Mouse (Mus musculus): ENCODE measurements around the gene Polr3k.
A peak's percentile ranks its signal among the peaks of the same experiment; 100 is the strongest.

Polr3k gene

GRCm38 (mm10) chr2:181863791-181864535, at the start of gene Polr3k:
TSS of gene Polr3k (plus strand) at chr2:181864337.
- DNase-seq (ENCODE audit: low spot score): peak; percentile 93

GRCm38 (mm10) chr2:181829032-181829650, 35.0 kb upstream of the Polr3k start:
- DNase-seq (ENCODE audit: low spot score): no peak

DNA sequence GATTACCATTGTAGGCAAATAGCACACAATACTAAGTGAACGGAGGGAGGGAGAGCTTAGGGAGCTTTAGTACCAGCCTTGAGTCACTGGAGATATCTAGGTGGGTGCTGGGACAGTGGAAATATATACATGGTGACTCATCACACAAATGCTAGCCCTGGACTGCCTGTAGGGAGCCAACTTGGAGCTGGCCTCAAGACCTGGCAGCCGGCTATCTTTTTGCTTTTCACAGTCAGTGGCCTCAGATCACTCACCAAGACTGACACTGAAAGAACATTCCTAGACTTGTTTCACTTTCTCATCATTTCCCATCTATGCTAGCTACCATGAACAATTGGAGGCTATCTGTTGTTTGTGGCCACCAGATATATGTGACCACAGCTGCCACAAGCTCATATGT, 31.4 kb upstream of the Polr3k start:
- DNase-seq (ENCODE audit: low spot score): no peak

DNA sequence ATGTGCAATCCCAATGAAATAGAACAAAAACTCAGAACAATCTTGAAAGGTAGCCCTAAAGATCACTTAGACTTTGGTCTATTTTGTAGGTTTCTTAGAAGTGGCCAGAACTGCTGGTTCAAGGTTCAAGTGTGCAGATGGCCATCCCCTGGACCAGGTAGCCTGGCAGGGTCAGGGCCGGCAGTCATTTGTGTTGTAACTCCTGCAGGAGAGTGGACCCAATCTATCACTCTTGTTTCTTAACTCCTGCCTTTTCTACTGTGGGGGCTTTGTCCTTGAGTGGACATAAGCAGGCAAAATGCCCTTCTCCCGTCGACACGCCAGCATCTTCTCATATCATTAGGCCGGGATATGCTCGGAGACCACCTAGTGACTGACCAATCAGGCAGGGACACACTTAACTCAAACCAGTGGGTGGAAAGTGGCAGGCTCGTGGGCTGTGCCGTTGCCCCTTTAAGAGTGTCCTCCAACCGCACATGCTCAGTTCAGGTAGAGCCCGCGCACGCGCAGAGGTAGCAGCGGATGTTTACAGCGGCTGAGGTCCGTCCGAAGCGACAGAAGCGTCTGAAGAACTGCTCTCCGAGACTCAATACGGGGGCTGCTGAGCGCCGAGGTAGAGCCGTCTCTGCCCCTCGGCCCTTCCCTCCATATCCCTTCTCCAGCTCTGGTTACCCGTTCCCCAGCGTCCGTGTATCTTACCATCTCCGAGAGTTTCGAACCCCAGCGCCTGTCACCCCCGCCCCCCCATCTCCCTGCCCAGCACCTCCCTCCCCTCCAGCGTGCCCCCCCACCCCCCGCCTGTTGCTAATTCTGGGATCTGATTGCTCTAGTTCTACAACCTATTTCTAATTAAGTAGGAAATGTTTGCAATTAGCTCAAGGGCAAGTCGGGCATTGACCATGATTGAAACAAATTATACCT, 26.5 kb upstream of the Polr3k start, which contains the start of gene Pcmtd2:
Gene Pcmtd2 (plus strand): TSS at position 483 of the 921 bp plus-strand sequence.
- DNase-seq (ENCODE audit: low spot score): peak; percentile 89

GRCm38 (mm10) chr2:181838293-181838680, 25.9 kb upstream of the Polr3k start:
- no peak for DNase-seq (ENCODE audit: low spot score)

- peak; percentile 26 for DNase-seq (ENCODE audit: low spot score)
Observed at GRCm38 (mm10) chr2:181845709-181846394, 18.3 kb upstream of the Polr3k start.

- no peak for DNase-seq (ENCODE audit: low spot score)
Observed at GRCm38 (mm10) chr2:181864536-181864860, 361 bp downstream of the Polr3k start.

DNA sequence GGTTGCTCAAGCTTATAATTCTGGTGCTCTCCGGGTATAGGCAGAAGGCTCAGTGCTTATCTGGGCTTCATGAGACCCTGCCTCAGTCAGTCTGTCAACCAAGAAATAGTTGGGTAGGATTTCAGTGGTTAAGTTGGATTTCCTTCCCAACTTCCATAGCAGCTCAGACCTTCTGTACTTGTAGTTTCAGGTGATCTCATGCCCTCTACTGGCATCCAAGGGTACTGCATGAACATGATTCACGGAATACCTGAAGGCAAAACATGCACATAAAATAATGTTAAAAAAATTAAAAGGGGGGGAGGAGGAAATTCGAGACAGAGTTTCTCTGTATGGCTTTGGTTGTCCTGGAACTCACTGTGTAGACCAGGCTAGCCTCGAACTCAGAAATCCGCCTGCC, 2.8 kb downstream of the Polr3k start:
- DNase-seq (ENCODE audit: low spot score): peak; percentile 19

DNA sequence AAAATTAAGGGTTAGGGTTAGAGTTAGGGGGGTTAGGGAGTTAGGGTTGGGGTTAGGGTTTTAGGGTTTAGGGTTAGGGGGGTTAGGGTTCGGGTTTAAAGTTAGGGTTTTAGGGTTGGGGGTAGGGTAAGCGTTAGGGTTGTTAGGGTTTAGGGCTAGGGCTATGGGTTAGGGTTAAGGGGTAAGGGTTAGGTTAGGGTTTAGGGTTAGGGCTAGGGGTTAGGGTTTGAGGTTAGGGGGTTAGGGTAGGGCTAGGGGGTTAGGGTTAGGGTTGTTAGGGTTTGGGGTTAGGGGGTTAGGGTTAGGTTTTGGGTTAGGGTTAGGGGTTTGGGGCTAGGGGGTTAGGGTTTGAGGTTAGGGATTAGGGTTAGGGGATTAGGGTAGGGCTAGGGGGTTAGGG, 6.9 kb downstream of the Polr3k start:
- DNase-seq (ENCODE audit: low spot score): no peak

DNA sequence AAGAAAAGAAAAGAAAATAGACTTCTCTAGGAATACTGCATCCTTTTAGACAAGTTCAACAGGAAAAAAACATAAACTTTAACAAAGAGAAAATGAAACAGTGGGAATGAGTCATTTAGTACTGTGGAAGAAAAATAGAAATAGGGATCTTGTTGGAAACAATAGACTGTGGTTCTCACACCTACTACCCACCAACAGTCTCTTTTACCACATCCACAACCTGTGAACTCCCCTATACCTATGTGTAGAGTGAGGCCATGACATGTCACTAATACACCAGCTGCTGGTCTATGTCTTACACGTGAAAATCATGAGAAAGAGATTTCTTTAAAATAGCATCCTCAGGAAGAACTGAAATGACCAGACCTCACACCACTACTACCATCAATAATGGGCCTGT, 14.8 kb downstream of the Polr3k start:
- DNase-seq (ENCODE audit: low spot score): no peak

DNA sequence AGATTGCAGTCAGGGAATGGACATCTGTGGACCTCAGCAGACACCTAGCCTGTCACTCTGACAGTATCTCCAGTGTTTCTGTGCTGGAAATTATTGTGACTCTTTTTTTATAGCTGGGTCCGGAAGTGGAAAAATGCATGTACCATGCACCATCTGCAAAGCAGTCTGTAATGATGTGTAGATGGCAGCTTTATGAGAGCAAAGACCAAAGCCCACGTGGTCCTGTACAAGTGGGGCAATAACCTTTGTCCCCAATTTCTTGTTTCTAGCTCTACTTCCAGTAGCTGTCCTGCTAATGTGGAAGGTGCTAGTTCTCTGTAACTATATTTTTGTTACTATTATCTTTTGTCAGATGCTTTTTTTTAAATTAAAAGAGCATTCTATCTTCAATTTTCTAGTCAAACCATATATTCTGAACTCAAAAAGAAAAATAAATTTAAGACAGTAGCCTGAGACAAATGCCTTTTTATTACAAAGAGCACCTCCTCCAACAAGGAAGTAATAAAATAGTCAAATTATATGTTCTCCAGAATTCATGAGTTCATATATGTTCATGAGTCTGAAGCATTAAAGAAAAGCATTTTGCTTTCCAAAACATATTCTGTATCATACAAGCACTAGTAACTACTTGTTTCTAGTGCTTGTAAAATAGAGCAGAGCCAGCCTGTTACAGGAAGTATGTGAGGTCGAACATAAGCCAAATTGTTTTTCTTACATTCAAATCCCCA, 19.0 kb downstream of the Polr3k start:
- DNase-seq (ENCODE audit: low spot score): no peak

- DNase-seq (ENCODE audit: low spot score): no peak
Observed at GRCm38 (mm10) chr2:181917861-181918260, 53.7 kb downstream of the Polr3k start.

- no peak for DNase-seq (ENCODE audit: low spot score)
Observed at GRCm38 (mm10) chr2:181918501-181918900, 54.4 kb downstream of the Polr3k start.
